Mouse (Mus musculus) lung, adult 2 months (tissue): ENCODE measurements around the gene Lonp2. TPM values are rescaled to one million over a fixed set of nuclear protein-coding genes. Genes with fewer than 3 reads are reported as not detected.

Experiments used
- DNase-seq: peaks from one replicate; pipeline ENCODE4 v3.0.0; 2022
- H3K4me1 ChIP-seq: fragments of 200-500 bp; 2 replicates; pipeline ENCODE4 v1.6.1; 2011; ENCODE audit warnings: low read length; ENCODE audit not compliant: control insufficient read depth, insufficient read depth
- H3K4me3 ChIP-seq: fragments of 200-500 bp; replicated peaks from 2 replicates; pipeline ENCODE3; 2011; ENCODE audit warnings: low read depth, mild to moderate bottlenecking, control low read depth, low read length; ENCODE audit errors: extremely low read depth
- CTCF ChIP-seq: fragments of 200-500 bp; IDR thresholded peaks from 2 replicates; pipeline ENCODE4 v1.5.1; 2011; ENCODE audit warnings: mild to moderate bottlenecking, low read length, control low read depth; ENCODE audit not compliant: insufficient read depth
- POLR2A ChIP-seq: fragments of 200-500 bp; IDR thresholded peaks from 2 replicates; pipeline ENCODE4 v1.6.1; 2011; ENCODE audit warnings: low read depth, mild to moderate bottlenecking, control low read depth, low read length, borderline replicate concordance; ENCODE audit errors: extremely low read depth
- WGBS: fragments of 180-500 bp; shearing (Covaris S2); methylation state at CpG from one replicate; pipeline ENCODE4 v1.1.7; 2018; 5-methylcytosine and 5-hydroxymethylcytosine counted together
- polyA plus RNA-seq: library from polyadenylated mRNA; depleted of rRNA; stranded (reverse); fragments of >200 nt; gene quantifications from 2 replicates; pipeline ENCODE4 v1.2.3, GENCODE M21; 2012; rRNA removed

Gene Lonp2
- polyA plus RNA-seq, 1 experiment, result 61.4 TPM

DNA sequence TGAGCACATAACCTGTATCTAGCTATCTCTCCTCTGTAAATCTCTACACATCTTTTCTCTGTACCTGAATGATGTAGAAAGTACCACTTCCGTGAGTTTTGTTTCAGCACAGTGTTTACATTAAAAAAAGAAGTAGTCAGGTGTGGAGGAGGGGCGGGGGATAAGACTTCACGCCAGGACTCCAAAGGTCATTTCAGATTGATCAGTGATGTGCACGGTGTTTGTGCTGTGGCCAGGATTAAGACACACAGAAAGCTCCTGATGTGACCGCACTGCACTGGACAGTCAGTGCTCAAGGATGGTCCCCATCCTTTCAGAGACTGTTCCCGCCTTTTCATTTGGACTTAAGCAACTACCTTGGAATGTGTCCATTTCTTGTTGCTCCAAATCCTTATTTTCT lies 136.9 kb downstream of the Lonp2 start:
- TF ChIP-seq CTCF (no peak), POLR2A (no peak)
- 79% methylated on average over 6 of the region's 6 CpGs for WGBS
- Histone ChIP-seq H3K4me3 (no peak overlapping the region), H3K4me1 (peaks cover 10% of the 10 kb centered on the region)
- DNase-seq, result no peak

DNA sequence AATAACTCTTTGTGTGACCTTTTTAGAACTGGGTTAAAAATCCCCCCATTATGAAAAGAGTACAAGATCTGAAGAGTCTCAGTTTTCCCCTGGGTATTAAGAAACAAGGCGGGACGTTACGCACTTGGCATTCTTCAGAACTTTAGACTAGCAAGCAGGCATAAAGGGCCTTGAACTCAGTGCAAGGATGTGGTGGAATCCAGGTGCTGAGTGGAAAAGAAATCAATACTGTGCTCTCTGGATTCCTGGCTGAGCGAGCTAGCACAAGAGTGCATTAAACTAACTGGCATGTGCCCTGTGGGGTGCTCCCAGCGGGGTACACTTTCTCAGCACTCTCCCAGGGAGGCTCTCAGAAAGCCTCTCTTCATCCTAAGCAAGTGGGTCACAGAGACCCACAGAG lies 139.0 kb downstream of the Lonp2 start:
- H3K4me1 ChIP-seq, result peaks cover 10% of the 10 kb centered on the region
- no peak overlapping the region for H3K4me3 ChIP-seq
- no peak for TF ChIP-seq POLR2A
- TF ChIP-seq CTCF, result no peak
- WGBS, result 69% methylated on average over 5 of the region's 5 CpGs
- no peak for DNase-seq

DNA sequence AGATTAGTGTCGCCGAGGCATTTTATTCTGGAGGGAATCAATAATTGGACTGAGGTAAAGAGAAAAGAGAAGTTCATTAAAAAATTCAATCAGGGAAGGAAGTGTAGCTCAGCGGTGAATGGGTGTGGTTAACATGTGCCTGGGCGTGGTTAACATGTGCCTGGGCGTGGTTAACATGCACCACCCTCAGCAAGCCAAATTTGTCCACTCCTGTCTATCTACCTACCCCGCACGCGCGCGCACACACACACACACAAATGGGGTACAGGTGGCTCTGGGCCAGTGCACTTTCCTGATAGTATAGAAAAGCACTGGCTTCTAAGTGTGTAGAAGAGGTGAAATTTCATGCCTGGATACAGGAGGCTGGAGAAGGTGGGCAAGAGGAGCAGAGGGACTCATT lies 141.3 kb downstream of the Lonp2 start:
- no peak for DNase-seq
- no peak overlapping the region for H3K4me3 ChIP-seq
- H3K4me1 ChIP-seq, result 0 out of 2 replicates have a peak, but pooled peaks cover 3% of the 10 kb centered on the region
- 84% methylated on average over 10 of the region's 10 CpGs for WGBS
- no peak for TF ChIP-seq POLR2A
- TF ChIP-seq CTCF, result no peak

DNA sequence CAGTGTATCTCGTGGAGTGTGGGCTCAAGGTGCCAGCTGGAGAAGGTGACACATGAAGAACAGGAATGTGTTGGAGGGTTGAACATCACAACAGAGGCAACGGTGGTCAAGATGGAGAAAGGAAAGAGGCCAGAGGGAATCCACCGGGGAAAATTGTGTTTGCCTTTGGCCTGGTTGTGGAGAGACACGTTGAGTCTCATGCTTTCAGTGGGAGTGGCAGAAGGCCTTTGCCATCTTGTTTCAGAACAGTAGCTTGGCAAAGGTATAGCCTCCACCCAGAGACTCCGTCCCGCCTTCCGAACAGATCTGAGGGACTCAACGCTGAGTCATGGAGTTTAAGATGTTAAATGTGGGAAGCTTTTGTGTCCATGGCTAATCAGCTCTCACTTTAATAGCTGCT lies 141.8 kb downstream of the Lonp2 start:
- Histone ChIP-seq H3K4me3 (no peak overlapping the region), H3K4me1 (0 out of 2 replicates have a peak, but pooled peaks cover 3% of the 10 kb centered on the region)
- no peak for DNase-seq
- 80% methylated on average over 8 of the region's 8 CpGs for WGBS
- no peak for TF ChIP-seq CTCF
- no peak for TF ChIP-seq POLR2A

DNA sequence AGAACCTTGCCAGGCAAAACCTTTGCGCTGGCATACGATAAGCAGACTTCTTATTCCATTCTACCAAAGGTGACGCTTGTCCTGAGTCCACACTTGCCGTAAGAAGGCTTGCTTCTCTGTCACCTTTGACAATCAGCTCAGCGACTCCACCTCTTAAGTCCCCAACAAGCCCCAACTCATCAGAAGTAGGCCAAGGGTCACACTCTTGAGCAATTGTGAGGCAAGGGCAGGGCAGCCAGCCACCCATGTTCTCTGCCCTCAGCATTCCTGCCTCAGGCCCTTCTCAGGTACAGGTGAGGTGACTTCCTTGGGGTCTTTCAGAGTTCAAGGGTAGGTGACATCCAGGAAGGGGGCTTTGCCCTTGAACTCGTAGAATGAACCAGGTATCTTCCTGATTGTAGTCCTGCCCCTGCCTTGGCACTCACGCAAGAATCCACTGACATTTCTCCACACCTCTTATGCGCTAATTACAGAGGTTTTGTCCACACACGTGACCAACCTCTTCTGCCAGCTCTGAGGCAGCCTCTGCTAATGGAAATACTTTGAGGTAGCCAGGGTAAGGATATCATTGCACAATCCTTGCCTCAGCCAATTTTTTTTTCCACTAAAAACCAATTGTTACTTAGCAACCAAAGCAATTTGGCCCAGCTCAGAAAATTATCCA lies 142.8 kb downstream of the Lonp2 start:
- Histone ChIP-seq H3K4me3 (no peak overlapping the region), H3K4me1 (0 out of 2 replicates have a peak, but pooled peaks cover 3% of the 10 kb centered on the region)
- no peak for TF ChIP-seq CTCF
- no peak for TF ChIP-seq POLR2A
- peak; percentile 71 for DNase-seq
- WGBS, result 64% methylated on average over 9 of the region's 9 CpGs

DNA sequence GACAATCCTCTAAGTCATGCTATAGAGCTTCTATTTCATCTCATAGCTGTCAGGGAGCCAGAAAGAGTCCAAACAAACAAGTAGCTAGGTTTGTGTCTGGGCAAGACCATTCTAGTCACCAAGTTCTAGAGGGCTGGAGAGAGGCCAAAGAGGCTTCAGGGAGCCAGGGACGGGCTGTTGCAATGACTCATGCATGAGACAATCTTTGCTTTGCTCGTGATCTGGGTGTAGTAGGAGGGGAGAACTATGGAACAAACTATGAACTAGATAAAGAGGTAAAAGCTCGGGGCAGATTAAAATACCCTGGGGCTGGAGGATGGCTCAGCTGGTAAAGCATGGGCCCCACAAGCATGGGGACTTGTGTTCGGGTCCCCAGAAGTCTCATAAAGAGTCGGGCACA lies 144.7 kb downstream of the Lonp2 start:
- H3K4me1 ChIP-seq, result 0 out of 2 replicates have a peak, but pooled peaks cover 3% of the 10 kb centered on the region
- TF ChIP-seq CTCF (no peak), POLR2A (no peak)
- 50% methylated on average over 5 of the region's 5 CpGs for WGBS
- no peak overlapping the region for H3K4me3 ChIP-seq
- DNase-seq, result peak; percentile 45

DNA sequence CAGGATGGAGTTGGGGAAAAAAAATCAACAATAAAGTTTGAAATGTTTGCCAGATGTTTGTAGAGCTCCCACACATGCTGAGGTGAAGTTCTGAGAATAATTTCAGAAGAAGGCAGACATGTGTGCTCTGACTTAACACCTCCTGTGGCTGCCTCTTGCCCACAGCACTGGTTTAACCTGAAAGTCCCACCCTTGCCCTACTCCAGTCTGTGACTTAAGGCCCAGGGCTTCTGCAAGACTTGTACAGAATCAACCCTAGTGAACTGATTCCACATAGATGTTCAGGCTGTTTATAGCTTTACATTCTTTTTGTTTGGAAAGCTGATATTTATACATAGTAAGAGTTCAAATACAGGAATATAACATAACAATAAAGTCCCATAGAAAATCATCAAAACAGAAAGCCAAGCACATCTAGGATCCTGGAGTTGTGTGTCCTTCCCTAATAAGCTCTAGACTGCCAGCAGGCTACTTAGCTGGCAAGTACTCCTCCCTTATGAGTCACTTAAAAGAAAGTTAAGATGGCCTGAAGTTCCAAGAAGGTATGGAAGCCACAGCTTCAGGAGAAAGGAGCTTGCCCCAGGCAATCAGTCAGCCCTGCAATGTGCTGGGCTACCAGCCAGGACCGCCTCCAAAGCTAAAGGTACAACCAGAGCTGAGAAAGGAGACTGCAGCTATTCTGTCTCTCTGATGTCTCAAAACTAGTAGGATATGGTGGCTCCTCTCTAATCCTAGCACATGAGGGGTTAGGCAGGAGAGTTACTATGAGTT lies 146.3 kb downstream of the Lonp2 start:
- no peak for TF ChIP-seq CTCF
- TF ChIP-seq POLR2A, result no peak
- Histone ChIP-seq H3K4me1 (0 out of 2 replicates have a peak, but pooled peaks cover 3% of the 10 kb centered on the region), H3K4me3 (no peak overlapping the region)
- no peak for DNase-seq
- 77% methylated on average over 1 of the region's 1 CpGs for WGBS

Other genes starting within 250 kb of the Lonp2 start
- gene Abcc12, start 43.4 kb upstream of the Lonp2 start, polyA plus RNA-seq, result 0.03 and 0.12 TPM in 2 replicates
- 3.9 and 5.4 TPM in 2 replicates for gene Gm10638, start 121.7 kb downstream of the Lonp2 start, polyA plus RNA-seq
- 21.3 and 27.5 TPM in 2 replicates for gene Siah1a, start 121.9 kb downstream of the Lonp2 start, polyA plus RNA-seq